Mouse (Mus musculus) lung, embryonic 16.5 days (tissue): ENCODE results near the gene Gm37419. TPM values are rescaled to one million over a fixed set of nuclear protein-coding genes. Genes with fewer than 3 reads are reported as not detected.

Experiments used
- ATAC-seq: fragments of 200-750 bp; cut with Nextera tagmentation; 2 replicates; pipeline ENCODE4 v1.8.0; 2017; ENCODE audit warnings: low read depth, mild to moderate bottlenecking, moderate library complexity
- H3K27ac ChIP-seq: fragments of 300-500 bp; sonication (generic); 2 replicates; pipeline ENCODE4 v1.5.1; 2014; ENCODE audit warnings: mild to moderate bottlenecking, control low read depth, low read length
- H3K27me3 ChIP-seq: fragments of 300-500 bp; sonication (generic); 2 replicates; pipeline ENCODE4 v1.6.1; 2014; ENCODE audit warnings: low read depth, low read length, mixed read lengths; ENCODE audit not compliant: control insufficient read depth, insufficient read depth
- H3K36me3 ChIP-seq: fragments of 300-500 bp; sonication (generic); 2 replicates; pipeline ENCODE4 v1.6.1; 2014; ENCODE audit warnings: low read length; ENCODE audit not compliant: control insufficient read depth, insufficient read depth
- H3K4me1 ChIP-seq: fragments of 300-500 bp; sonication (generic); replicated peaks from 2 replicates; pipeline ENCODE4 v1.6.1; 2014; ENCODE audit warnings: low read length, mixed read lengths; ENCODE audit not compliant: control insufficient read depth, insufficient read depth
- H3K4me2 ChIP-seq: fragments of 300-500 bp; sonication (generic); 2 replicates; pipeline ENCODE4 v1.6.1; 2014; ENCODE audit warnings: low read depth, low read length, control low read depth
- H3K4me3 ChIP-seq: fragments of 300-500 bp; sonication (generic); 2 replicates; pipeline ENCODE4 v1.5.1; 2014; ENCODE audit warnings: mild to moderate bottlenecking, low read length, control low read depth
- H3K9ac ChIP-seq: fragments of 300-500 bp; sonication (generic); 2 replicates; pipeline ENCODE4 v1.6.1; 2014; ENCODE audit warnings: low read length, control low read depth
- H3K9me3 ChIP-seq: fragments of 300-500 bp; sonication (generic); 2 replicates; pipeline ENCODE4 v1.6.1; 2016; ENCODE audit warnings: low read length; ENCODE audit not compliant: control insufficient read depth
- WGBS: fragments of 180-500 bp; shearing (Covaris S2); extraction: QIAGEN DNeasy Blood & Tissue Kit; methylation state at CpG from one replicate; pipeline ENCODE4 v1.1.7; 2014; 5-methylcytosine and 5-hydroxymethylcytosine counted together
- polyA plus RNA-seq: library from polyadenylated mRNA; unstranded; fragments of >200 nt; fragmentation: Nextera tagmentation; extraction: Ambion mirVana; gene quantifications from 2 replicates; pipeline ENCODE4 v1.2.1, GENCODE M21; 2015

Gm37419 gene
- polyA plus RNA-seq, 1 experiment from 2014 or later, result not detected

DNA sequence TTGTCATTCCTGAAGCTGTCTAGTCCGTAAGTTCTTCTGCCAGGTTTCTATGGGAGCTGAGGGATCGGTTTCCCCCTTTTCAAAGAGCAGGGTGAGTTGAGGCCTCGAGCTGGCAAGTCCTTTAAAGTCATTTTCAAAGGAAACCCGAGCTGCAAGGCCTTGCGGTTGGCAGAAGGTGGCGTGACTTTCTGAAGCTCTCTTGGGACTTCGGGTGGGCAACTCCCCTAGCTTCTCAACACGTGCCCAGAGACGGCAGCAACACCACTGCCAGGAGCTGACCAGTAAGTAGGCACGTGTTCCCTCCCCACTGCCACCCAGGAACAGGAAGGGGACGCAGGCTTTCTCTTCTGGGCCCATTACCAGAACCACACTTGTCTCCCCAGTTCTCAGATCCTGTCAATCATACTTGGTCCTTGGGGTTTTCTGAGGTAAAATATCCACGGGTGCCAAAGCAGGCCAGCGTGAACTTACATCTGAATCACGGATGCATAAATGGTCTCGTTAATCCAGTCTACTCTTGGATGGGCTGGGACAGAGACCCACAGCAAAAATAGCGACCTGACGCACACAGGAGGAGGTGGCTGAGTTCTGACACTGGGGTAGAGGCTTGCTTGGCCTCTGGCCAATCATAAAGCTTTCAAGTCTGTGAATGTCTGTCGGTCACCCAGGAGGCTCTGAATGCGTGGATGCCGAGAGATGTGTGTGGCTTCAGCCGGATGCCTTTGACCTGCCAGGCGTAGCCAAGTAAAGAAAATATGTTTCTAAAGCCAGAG lies 24.2 kb upstream of the Gm37419 start:
- H3K4me2 ChIP-seq, result no peak overlapping the region
- no peaks in the 10 kb centered on the region for H3K4me1 ChIP-seq
- H3K4me3 ChIP-seq, result no peak overlapping the region
- WGBS, result 65% methylated on average over 22 of the region's 22 CpGs
- H3K27me3 ChIP-seq, result no peaks in the 10 kb centered on the region
- peaks cover 12% of the 10 kb centered on the region for H3K36me3 ChIP-seq
- ATAC-seq, result no peak
- H3K9ac ChIP-seq, result no peak overlapping the region
- H3K9me3 ChIP-seq, result no peaks in the 10 kb centered on the region
- no peak overlapping the region for H3K27ac ChIP-seq

DNA sequence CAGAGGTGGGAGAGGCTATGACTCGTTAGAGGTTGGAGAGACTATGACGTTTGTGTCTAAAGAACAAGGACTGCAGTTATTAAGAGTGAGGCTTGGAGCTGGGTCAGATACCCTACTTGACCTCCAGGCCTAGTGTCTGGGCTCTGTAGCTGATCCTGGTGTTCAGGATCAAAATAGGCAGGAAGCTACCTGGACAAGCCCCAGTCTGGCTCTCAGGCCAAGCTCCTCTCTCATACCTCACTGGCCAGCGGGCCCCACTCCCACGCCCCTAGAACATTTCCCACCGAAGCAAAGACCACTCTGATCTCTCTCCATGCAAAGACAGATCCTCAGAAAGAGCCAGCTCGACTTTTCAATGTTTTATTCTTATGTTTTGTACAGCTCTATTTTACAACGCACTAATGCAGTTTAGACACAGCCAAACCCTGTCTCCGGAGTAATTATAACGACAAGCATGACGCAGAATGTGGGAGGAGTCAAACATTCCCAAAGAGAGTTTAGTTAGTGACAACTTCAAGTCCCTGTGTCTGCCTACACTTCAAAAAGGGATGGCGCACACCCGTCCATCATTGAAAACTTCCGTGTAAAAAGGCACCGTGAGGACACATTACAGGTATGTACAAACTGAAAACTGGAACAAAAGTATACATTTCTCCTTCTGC lies 23.4 kb upstream of the Gm37419 start:
- no peaks in the 10 kb centered on the region for H3K27me3 ChIP-seq
- H3K9ac ChIP-seq, result no peak overlapping the region
- H3K4me3 ChIP-seq, result no peak overlapping the region
- no peaks in the 10 kb centered on the region for H3K9me3 ChIP-seq
- ATAC-seq, result no peak
- H3K27ac ChIP-seq, result no peak overlapping the region
- no peaks in the 10 kb centered on the region; the same call in 1 of the 2 replicates for H3K4me1 ChIP-seq
- WGBS, result 74% methylated on average over 14 of the region's 14 CpGs
- peaks cover 12% of the 10 kb centered on the region for H3K36me3 ChIP-seq
- no peak overlapping the region for H3K4me2 ChIP-seq

DNA sequence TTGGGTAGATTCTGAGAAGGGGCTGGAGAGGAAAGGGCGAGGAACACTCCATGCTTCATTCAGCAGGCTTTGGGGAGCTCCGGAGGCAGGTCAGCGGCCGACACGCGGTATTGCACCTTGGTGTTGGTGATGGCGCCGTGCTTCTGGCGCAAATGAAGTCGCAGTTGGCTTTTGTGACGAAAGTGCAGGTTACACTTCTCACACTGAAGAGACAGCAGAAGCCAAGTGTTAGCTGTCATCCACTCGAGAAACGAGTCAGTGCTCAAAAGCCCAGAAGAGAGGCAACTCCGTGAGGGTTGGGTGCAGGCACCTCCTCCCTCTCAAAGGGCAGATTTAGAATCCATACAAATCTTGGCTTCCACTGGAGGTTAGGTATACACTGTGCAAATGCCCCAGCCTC lies 22.2 kb upstream of the Gm37419 start:
- H3K9ac ChIP-seq, result no peak overlapping the region
- peaks cover 12% of the 10 kb centered on the region for H3K36me3 ChIP-seq
- H3K27me3 ChIP-seq, result no peaks in the 10 kb centered on the region
- no peak overlapping the region for H3K27ac ChIP-seq
- ATAC-seq, result no peak
- H3K4me1 ChIP-seq, result no peaks in the 10 kb centered on the region; the same call in 1 of the 2 replicates
- H3K4me2 ChIP-seq, result no peak overlapping the region
- no peaks in the 10 kb centered on the region for H3K9me3 ChIP-seq
- 84% methylated on average over 14 of the region's 14 CpGs for WGBS
- no peak overlapping the region for H3K4me3 ChIP-seq

DNA sequence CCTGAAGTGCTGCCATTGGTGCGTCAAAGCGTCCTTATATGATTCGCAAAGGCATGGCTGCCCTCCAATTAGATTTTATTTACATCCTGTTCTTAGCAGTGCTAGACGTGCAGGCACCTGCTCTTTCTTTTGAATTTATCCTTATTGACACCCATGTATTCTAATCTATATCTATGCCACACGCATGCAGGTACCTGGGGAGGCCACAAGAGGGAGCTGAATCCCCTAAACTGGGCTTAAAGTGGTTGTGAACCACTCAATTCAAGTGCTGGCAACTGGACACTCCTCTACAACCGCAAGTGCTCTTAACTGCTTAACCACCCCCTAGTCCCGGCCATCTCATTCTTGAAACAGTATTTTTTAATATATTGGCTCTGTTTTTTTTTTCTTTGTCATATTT lies 21.0 kb upstream of the Gm37419 start:
- no peak for ATAC-seq
- WGBS, result 80% methylated on average over 7 of the region's 7 CpGs

DNA sequence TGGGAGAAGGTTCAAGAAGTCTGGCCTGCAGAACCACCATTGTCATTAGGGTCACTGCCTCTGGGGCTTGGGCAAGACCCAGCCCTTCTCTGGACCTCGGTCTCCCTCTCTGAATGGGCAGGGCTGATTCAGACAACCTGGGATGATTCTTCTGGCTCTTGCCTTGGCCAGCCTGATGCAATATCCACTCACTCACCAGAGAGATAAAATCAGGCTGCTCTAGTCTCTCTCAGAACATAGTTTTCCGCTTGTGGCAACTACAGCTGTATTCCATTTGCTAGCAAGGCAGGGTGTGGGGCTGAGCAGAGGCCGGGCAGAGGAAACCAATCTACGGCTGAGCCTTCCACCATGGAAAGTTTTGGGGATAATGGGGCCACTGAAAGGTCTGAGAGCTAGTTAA lies 19.4 kb upstream of the Gm37419 start:
- Histone ChIP-seq H3K36me3 (peaks cover 15% of the 10 kb centered on the region), H3K27me3 (no peaks in the 10 kb centered on the region), H3K9ac (no peak overlapping the region), H3K27ac (peak overlapping the region; percentile 69), H3K4me1 (no peaks in the 10 kb centered on the region; the same call in 1 of the 2 replicates), H3K9me3 (no peaks in the 10 kb centered on the region), H3K4me3 (no peak overlapping the region), H3K4me2 (no peak overlapping the region)
- peak; percentile 81 for ATAC-seq
- 59% methylated on average over 4 of the region's 4 CpGs for WGBS

More for the DNA sequence above, 21.0 kb upstream of the Gm37419 start:
- Histone ChIP-seq H3K9ac (no peak overlapping the region), H3K27me3 (no peaks in the 10 kb centered on the region), H3K4me1 (no peaks in the 10 kb centered on the region; the same call in 1 of the 2 replicates), H3K36me3 (peaks cover 15% of the 10 kb centered on the region), H3K4me2 (no peak overlapping the region), H3K9me3 (no peaks in the 10 kb centered on the region), H3K27ac (no peak overlapping the region), H3K4me3 (no peak overlapping the region)

DNA sequence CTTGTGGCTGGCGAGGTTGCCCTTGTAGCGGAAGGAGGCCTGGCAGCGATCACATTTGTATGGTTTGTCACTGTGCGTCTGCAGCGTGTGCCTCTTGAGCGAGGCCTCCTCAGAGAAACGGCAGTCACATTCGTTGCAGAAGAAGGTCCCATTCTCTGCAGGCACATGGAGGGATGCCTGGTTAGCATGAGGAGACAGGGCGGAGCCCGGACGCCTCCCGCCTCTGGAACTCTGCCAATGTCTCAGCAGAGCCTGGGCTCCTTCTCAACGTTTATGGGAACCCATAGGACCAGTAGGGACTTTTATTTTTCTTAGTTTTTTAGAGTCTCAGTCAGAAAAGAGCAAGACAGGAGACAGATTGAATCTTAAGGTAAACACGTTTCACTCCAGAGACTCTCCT lies 18.4 kb upstream of the Gm37419 start:
- Histone ChIP-seq H3K4me1 (no peaks in the 10 kb centered on the region; the same call in 1 of the 2 replicates), H3K27ac (peak overlapping the region; percentile 69; the same call in 1 of the 2 replicates), H3K36me3 (peaks cover 24% of the 10 kb centered on the region), H3K27me3 (no peaks in the 10 kb centered on the region), H3K4me3 (no peak overlapping the region), H3K9me3 (no peaks in the 10 kb centered on the region), H3K9ac (no peak overlapping the region), H3K4me2 (no peak overlapping the region)
- WGBS, result 60% methylated on average over 14 of the region's 14 CpGs
- peak; percentile 64 for ATAC-seq

DNA sequence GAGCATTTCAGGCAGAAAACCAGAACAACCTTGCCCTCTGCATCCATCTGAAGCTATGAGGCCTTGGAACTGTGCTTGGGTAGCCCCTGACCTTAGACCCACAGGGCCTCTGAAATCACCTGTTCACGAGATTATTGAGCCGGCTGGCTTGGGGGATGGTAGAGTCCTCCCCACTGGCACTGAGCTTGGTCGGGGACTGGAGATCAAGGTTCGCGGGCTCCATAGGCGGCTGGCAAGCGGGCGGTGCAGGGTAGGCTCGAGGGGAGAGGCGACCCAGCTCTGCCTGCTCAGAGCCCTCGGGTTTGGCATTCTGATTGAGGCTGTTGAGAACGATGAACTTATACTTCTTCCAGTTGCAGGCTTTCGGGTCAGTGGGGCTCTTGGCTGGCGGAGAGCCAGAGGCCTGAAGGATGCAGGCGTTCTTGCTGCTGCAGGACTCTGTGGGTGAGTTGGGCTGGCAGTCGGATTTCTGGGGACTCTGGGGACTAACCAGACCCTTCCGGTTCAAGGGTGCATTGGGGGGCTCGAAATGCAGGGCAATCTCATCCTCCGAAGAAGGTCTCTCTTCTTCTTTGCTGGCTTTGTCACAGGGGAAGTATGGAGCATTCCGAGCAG lies 16.0 kb upstream of the Gm37419 start:
- Histone ChIP-seq H3K9me3 (no peaks in the 10 kb centered on the region), H3K4me1 (no peaks in the 10 kb centered on the region; the same call in 1 of the 2 replicates), H3K9ac (no peak overlapping the region), H3K36me3 (peaks cover 24% of the 10 kb centered on the region), H3K4me3 (no peak overlapping the region), H3K27me3 (no peaks in the 10 kb centered on the region), H3K27ac (no peak overlapping the region), H3K4me2 (no peak overlapping the region)
- no peak for ATAC-seq
- 71% methylated on average over 20 of the region's 20 CpGs for WGBS

DNA sequence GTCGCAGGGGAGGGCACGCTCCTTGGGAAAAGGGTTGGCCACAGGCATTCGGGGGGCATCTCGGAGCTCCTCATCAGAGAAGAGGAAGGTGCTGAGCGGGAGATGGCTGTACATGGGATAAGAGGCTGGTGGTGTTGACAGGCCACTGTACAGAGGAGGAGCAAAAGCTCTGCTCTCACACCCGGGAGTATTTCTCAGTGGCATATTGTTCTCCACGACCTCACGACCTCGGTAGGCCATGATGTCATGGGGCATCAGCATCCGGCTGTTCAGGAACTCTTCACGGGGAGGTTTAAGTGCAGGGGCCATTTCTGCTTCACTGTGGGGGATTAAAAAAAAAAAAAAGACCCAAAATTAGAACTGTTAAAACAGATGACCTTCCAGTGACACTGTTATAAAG lies 15.4 kb upstream of the Gm37419 start:
- Histone ChIP-seq H3K4me1 (no peaks in the 10 kb centered on the region; the same call in 1 of the 2 replicates), H3K9me3 (no peaks in the 10 kb centered on the region), H3K4me2 (no peak overlapping the region), H3K9ac (no peak overlapping the region), H3K27ac (no peak overlapping the region), H3K4me3 (no peak overlapping the region), H3K36me3 (peaks cover 19% of the 10 kb centered on the region), H3K27me3 (no peaks in the 10 kb centered on the region)
- WGBS, result 80% methylated on average over 11 of the region's 11 CpGs
- ATAC-seq, result no peak
